Mouse (Mus musculus) ovary, postnatal 10 days (tissue): Measurements from ENCODE around the gene Slc4a11.
"Not testable (repeated sequence)": the region's sequence is repeated elsewhere in the genome, so short reads cannot be mapped to it uniquely, and the experiment has no call there.

Source experiments
- DNase-seq: peaks from one replicate; pipeline ENCODE4 v3.0.0; 2022; ENCODE audit warnings: low spot score

Slc4a11 gene

DNA sequence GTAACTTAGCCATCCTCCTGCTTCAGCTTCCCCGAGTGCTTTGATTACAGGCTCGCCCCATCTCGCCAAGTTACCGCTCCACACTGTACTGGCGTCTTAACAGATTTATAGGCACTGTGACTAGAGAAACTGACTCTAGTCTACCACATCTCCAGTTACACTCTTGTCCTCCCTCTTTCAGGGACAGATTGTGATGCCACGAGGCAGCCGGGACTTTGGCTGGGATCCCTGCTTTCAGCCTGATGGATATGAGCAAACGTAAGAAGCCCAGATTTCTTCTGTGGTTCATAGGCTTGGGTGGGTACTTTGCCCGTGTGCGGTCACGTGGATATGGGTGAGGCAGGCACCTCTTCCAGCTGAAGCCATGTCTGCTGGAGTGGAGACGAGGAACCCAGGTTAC lies 18.2 kb downstream of the Slc4a11 start:
- DNase-seq = no peak

DNA sequence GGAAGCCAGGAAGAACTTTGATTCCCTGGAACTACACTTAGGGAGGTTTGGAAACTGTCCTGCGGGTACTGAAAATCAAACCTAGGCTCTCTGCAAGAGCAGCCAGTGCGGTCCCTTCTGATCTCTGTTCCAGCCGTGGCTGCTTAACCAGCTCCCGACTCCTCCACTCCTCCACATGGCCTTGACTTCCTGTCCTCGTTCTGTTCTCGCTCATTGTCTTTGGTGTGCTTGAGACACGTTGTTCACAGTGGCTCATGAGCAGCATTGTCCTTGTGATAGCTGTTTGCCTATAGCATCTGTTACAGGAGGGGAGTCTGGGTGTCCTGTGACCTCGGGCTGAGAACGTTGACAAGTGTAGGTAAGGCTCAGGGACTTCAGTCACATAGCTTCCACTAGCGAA lies 20.1 kb downstream of the Slc4a11 start:
- DNase-seq = no peak

- peak; percentile 49 for DNase-seq
Observed at GRCm38 (mm10) chr2:130667559-130667958, 29.8 kb downstream of the Slc4a11 start, which contains the start of gene Itpa. Itpa (plus strand) TSS chr2:130667610.

- peak; percentile 86 for DNase-seq
Observed at GRCm38 (mm10) chr2:130664102-130664701, 33.1 kb downstream of the Slc4a11 start, which contains the start of gene Ddrgk1. Ddrgk1 (minus strand) TSS chr2:130664659.

DNA sequence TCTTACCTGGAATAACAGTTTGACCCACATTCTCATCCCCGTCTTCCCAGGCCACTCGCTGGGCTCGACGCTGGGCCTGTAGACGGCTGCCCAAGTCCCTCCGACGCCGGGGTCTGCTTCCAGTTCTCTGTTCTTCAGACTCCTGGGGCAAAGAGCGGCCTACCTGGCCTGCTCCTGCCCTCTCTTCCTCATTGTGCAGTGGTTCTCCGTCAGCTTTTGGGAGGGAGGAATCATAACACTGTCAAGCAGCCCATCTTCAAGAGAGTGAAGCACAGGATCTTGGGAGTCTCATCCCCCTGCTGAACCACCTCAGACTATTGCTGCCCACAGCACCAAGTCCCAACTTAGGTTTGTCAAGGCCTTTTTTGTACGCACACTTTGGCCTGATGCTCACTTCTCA lies 34.0 kb downstream of the Slc4a11 start:
- no peak for DNase-seq

DNA sequence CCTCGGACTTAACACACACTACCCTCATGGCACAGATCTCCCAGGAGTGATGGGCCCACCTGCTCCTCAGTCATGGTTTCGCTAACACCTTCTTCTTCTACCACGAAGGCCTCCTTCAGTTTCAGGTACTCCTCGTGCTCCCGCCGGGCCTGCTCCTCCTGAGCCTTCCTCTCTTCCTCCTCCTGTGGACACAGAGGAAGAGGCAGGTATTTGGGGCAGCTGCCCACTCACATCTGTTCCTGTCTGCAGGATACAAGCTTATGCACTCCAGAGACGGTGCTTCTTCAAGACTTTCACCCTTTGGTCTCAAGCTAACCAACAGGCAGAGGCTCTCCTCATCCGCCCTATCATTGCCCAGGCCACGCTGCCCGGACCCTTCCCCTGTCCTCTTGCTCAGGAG lies 38.8 kb downstream of the Slc4a11 start:
- DNase-seq = no peak

- DNase-seq = no peak
Observed at GRCm38 (mm10) chr2:130657541-130657940, 39.8 kb downstream of the Slc4a11 start.

GRCm38 (mm10) chr2:130656536-130656935 lies 40.8 kb downstream of the Slc4a11 start:
- DNase-seq = no peak

GRCm38 (mm10) chr2:130655660-130656339 lies 41.5 kb downstream of the Slc4a11 start:
- DNase-seq = no peak

DNA sequence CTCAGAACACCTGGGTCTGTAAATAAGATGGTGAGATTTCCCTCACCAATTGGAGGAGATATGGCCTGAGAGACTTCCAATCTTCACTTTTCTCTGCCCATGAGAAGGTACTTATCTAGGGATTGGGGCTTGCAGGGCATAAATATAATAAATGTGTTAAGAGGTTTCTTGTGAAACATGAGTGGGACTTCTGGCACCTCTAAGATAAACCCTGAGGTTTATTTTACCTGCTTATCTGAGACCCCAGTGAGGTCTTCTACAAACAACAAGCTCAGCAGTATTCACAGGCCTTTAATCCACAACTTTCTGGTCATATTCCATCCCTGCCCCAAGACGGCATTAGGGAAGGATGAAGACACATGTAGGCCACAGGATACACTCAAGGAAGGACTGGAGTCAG lies 43.6 kb downstream of the Slc4a11 start:
- no peak for DNase-seq

DNA sequence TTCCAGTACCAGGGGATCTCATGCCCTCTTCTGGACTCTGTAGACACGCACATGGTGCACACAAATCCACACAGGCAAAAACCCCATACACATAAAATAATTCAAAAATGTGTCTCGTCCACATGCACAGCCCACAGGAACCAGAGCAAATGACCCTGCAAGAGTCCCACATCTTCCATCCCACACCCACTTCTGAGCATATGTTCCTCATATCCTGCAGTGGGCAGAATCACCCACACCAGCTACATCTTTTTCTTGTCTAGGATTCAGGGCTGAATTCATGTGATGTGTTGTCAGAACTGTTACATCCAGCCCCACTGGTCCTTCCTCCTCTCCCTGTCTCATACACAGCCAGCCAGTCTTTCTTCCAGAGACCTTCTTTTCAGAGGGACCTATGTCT lies 44.0 kb downstream of the Slc4a11 start:
- no peak for DNase-seq

- DNase-seq = not testable (repeated sequence)
Observed at GRCm38 (mm10) chr2:130649028-130649427, 48.3 kb downstream of the Slc4a11 start.

DNA sequence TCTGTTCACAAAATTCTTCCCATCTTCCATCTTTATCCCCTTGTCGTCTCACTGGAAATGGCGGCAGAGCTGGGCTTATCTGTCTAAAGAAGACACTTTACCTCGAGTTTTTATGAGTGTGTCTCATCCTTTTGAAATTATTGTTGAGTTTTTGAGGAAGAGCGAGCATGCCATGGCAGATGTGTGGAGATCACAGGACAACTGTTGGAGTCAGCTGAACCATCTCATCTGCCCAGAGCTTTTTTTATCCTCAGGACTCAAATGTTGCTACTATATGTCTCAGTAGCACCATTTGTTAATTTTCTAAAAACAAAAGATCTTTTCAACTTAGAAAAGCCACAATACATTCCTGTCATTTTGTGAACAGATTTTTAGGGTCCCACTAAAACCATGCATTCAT lies 52.1 kb downstream of the Slc4a11 start:
- DNase-seq = no peak

DNA sequence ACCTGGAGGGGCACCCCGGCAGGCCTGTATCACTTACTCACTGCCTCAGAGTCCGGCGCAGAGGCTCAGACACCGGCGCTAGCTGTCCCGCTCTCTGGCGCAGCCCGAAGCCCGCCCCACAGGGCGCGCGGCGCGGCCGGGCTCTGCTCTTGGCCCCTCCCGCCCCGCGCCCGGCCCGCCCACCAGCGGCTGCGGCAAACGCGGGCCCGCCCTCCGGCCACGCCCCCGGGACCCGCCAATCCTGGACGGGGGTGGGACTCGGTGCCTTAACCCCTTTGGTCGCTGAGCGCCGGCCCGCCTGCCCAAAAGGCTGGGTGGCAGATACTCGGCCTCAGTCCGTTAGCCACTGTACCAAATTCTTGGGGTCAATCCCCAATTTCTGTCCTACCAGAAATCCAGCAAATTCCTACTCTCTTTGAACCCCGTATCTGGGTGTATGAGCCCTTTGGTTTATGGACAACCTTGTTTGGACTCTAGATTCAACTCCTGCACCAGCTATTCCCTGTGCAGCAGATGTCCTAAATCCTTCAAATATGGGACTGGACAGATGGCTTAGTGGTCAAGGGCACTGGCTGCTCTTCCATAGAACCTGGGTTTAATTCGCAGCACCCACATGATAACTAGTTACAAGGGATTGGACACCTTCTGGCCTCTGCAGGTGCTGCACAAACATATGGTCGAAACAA lies 54.5 kb downstream of the Slc4a11 start, which contains the start of gene Lzts3:
Gene Lzts3, minus strand, starts transcription at position 120 of the 686 bp plus-strand sequence.
- peak; percentile 79 for DNase-seq

DNA sequence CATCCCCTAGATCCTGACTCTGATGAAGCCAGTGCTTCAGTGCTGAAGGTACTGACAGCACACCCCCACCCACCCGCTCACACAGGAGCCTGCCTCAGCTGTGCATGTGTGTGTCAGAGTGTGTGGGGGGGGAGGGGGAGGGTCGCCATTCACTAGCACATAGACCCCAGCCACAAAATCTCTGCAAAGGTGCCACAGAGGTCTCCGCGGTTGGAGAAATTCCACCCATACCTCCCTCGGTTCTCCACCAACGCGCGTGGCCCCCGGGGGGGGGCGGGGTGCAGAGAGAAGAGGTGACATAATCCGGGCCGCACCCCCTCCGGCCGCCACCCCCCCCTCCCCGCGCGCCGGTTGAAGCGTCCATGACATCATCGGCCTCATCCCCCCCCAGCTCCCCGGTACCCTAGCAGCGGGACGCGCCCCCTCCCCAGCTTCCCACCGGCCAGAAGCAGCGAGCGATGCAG lies 55.1 kb downstream of the Slc4a11 start:
- no peak for DNase-seq

DNA sequence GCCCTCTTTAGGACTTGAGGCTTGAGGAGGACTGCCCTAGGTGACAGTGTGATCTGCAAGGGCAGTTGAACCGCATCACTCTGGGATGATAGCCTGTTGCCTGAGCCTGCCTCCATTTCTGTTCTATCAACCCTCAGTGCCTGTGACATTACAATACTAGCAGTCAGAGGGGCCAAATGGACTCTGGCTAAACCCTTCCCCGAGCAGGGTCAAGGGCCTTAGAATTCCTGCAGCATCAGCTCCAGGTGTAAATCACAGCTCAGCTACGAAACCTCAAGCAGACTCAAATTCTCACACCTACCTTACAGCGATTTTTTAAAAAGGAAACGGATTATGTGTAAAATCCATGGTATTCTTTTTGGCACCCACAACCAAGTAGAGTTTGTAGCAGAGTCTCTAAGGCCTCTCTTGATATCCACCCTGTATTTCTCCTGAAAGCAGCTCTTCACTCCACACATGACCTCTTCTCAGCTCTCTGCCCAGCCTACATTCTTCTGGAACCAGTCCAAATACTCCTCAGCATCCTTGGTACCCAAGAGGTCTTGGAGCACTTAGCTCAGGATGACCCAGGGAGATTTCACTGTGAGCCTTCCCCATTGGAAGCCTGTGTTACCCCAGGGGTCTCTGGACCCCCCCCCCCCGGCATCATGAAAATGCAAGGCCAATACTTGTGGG lies 55.8 kb downstream of the Slc4a11 start:
- no peak for DNase-seq

GRCm38 (mm10) chr2:130639276-130639675 lies 58.0 kb downstream of the Slc4a11 start:
- DNase-seq = no peak

DNA sequence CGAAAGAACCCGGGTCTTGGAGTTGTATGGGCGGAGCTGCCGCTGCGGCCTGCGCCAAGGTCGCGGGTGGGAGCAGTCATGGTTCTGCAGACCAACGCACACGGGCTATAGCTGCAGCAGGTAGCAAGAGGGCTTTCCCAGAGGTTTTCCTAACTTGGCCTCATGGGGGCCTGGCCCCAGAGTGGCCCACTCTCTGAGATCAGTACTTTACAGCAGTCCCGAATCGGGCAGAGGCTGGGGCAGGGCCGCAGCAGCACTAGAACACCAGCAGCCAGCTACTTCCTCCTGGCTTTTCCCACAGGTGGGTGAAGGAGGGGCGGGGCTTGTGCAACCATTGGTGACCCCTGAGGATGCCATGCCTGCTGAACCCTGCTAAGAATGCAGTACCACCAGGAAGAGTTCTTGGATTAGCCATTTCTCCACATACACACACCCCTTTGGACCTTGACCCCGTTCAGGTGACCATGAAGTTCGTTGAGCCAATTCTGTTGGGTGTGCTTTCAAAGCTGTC lies 59.2 kb downstream of the Slc4a11 start:
- no peak for DNase-seq

- no peak for DNase-seq
Observed at GRCm38 (mm10) chr2:130635847-130636246, 61.5 kb downstream of the Slc4a11 start.

- DNase-seq = no peak
Observed at GRCm38 (mm10) chr2:130634739-130635411, 62.4 kb downstream of the Slc4a11 start.
